Mouse (Mus musculus): Measurements from ENCODE around the gene Rgs1. TPM values are rescaled to one million over a fixed set of nuclear protein-coding genes. Genes with fewer than 3 reads are reported as not detected.

Gene Rgs1
- polyA plus RNA-seq, 1 experiment from 2014 or later, result 0.50 TPM

DNA sequence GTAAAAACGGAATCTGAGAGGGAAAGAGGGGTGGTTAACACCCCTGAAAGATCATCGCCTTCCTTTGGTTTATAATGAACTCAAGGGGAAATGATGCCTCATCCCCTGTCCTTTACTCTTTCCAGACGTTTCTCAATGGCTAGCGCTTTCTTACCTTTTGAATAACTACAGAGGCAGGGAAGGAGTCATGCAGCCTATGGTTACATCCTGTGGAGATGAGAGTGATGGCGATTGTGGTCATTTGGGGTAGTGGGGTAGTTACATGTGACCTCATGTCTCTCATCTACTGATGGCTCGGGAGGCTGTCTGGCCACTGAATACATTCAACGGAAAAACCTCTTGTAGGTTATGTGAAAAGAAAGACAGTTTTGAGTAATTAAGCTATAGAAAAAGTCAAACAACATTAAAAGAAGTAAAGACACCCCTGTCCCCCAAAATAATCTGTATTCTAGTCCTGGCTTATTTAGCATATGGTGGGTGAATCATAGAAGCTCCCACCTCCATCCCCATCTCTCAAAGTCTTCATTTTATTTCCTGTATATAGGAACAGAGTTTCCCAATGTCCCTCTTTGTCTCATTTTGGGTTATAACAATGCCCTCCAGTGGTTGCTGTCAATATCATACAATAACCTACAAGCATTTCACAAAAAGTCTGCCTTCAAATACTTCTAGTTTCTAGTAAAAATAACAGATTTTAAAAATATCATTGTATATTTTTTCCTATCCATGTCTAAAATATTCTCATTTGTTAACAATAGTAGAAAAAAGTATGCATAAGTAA lies 42.6 kb downstream of the Rgs1 start:
- 73% methylated on average over 7 of the region's 7 CpGs for WGBS
- H3K4me1 ChIP-seq (ENCODE audit: control insufficient read depth, insufficient read depth, low read length), result 0 out of 2 replicates have a peak, but pooled peaks cover 5% of the 10 kb centered on the region
- H3K27me3 ChIP-seq (replicated peaks; ENCODE audit: control insufficient read depth, insufficient read depth, low read length), result no peaks in the 10 kb centered on the region

DNA sequence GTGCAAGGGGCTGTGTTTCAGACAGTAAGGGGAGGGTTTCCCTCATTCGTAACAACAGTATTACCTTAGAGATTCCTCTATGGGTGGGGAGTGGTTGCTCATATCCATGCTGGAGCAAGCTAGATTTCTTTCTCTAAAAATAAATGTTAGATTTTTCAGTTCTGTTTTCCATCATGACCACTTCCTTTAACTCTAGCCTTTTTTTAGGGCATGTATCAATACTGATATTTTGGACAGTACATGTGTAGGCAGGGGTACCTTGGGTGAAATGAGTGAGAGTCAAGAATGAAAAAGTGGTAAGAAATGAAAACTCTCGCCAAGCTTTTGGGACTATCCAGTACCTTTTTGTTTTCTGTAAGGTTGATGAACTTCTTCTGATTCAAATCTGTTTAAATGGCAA lies 44.3 kb downstream of the Rgs1 start:
- Histone ChIP-seq H3K27me3 (replicated peaks; ENCODE audit: control insufficient read depth, insufficient read depth, low read length) (no peaks in the 10 kb centered on the region), H3K9ac (ENCODE audit: low read depth, low read length) (no peak overlapping the region), H3K36me3 (ENCODE audit: control insufficient read depth, insufficient read depth, low read length) (no peaks in the 10 kb centered on the region), H3K27ac (replicated peaks; ENCODE audit: low read depth, low read length) (no peak overlapping the region), H3K9me3 (ENCODE audit: control insufficient read depth, low read length) (no peaks in the 10 kb centered on the region), H3K4me2 (ENCODE audit: low read depth, low read length) (no peak overlapping the region), H3K4me3 (ENCODE audit: low read depth, low read length) (no peak overlapping the region), H3K4me1 (ENCODE audit: control insufficient read depth, insufficient read depth, low read length) (no peaks in the 10 kb centered on the region)
- no peak for DNase-seq (ENCODE audit: low spot score)
- ATAC-seq (ENCODE audit: low read depth), result no peak
- 83% methylated on average over 2 of the region's 2 CpGs for WGBS

More for the DNA sequence above, 42.6 kb downstream of the Rgs1 start:
- Histone ChIP-seq H3K9ac (ENCODE audit: low read depth, low read length) (no peak overlapping the region), H3K27ac (replicated peaks; ENCODE audit: low read depth, low read length) (no peak overlapping the region), H3K36me3 (ENCODE audit: control insufficient read depth, insufficient read depth, low read length) (no peaks in the 10 kb centered on the region), H3K4me3 (ENCODE audit: low read depth, low read length) (no peak overlapping the region), H3K9me3 (ENCODE audit: control insufficient read depth, low read length) (no peaks in the 10 kb centered on the region), H3K4me2 (ENCODE audit: low read depth, low read length) (no peak overlapping the region)
- DNase-seq (ENCODE audit: low spot score) (no peak), ATAC-seq (ENCODE audit: low read depth) (no peak)

DNA sequence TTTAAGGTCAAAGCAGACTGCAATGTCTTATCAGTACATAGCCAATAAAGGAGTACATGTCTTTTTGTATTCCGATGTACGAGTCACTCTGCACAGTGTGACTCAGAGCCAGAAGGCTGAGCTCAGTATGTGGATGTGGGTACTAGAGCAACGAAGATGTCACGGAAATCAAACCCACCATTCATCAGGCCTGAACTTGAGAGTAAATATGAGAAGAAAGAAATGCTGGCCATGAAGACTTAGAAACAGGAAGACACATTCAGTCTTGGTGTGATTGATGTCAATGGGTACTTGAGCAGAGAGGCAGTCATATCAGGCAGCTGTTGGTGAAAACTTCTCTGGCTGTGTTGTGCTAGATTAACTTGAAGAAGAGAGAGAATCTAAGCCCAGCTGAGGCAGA lies 46.1 kb downstream of the Rgs1 start:
- no peaks in the 10 kb centered on the region for H3K9me3 ChIP-seq (ENCODE audit: control insufficient read depth, low read length)
- no peaks in the 10 kb centered on the region for H3K36me3 ChIP-seq (ENCODE audit: control insufficient read depth, insufficient read depth, low read length)
- no peak overlapping the region for H3K4me3 ChIP-seq (ENCODE audit: low read depth, low read length)
- no peak overlapping the region for H3K4me2 ChIP-seq (ENCODE audit: low read depth, low read length)
- H3K27ac ChIP-seq (replicated peaks; ENCODE audit: low read depth, low read length), result no peak overlapping the region
- no peaks in the 10 kb centered on the region for H3K4me1 ChIP-seq (ENCODE audit: control insufficient read depth, insufficient read depth, low read length)
- H3K9ac ChIP-seq (ENCODE audit: low read depth, low read length), result no peak overlapping the region
- 85% methylated on average over 4 of the region's 4 CpGs for WGBS
- ATAC-seq (ENCODE audit: low read depth) (no peak), DNase-seq (ENCODE audit: low spot score) (no peak)
- H3K27me3 ChIP-seq (replicated peaks; ENCODE audit: control insufficient read depth, insufficient read depth, low read length), result no peaks in the 10 kb centered on the region

DNA sequence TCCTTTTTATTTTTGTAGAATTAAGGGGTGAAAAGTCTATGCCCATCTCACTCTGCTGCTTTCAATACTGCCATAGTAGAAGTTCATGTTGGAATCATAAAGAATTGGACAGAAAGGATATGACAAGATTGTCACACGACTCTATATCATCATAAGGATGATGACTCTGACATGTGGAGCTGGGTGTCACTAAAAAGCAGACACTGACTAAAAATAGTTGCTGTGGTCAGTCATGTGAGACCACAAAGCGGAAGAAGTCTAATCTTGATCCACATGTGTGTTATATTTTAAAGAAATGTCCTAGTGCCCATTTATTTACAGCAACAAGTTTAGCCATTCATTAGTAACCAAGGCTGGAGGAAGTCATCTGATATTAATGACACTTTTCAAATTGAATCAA lies 48.5 kb downstream of the Rgs1 start:
- Histone ChIP-seq H3K27me3 (replicated peaks; ENCODE audit: control insufficient read depth, insufficient read depth, low read length) (no peaks in the 10 kb centered on the region), H3K9me3 (ENCODE audit: control insufficient read depth, low read length) (no peaks in the 10 kb centered on the region), H3K4me2 (ENCODE audit: low read depth, low read length) (no peak overlapping the region), H3K4me3 (ENCODE audit: low read depth, low read length) (no peak overlapping the region), H3K4me1 (ENCODE audit: control insufficient read depth, insufficient read depth, low read length) (no peaks in the 10 kb centered on the region), H3K27ac (replicated peaks; ENCODE audit: low read depth, low read length) (no peak overlapping the region), H3K9ac (ENCODE audit: low read depth, low read length) (no peak overlapping the region), H3K36me3 (ENCODE audit: control insufficient read depth, insufficient read depth, low read length) (no peaks in the 10 kb centered on the region)
- DNase-seq (ENCODE audit: low spot score) (no peak), ATAC-seq (ENCODE audit: low read depth) (no peak)
- 71% methylated on average over 2 of the region's 2 CpGs for whole genome bisulfite sequencing

DNA sequence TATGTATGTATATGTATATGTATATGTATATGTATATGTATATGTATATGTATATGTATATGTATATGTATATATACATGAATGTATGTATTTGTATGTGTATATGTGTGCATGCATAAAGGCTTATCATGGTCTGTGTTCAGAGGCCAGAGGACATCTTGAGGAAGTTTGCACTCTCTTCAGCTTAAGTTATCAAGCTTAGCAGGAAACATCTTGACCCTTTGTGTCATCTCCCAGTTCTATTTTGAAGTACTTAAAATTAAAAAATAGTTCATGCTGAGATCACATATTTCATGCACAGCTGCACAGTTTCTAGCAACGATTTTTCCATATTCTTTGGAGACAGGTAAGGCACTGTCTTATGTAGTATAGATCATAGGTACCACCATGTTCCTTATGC lies 49.5 kb downstream of the Rgs1 start:
- DNase-seq (ENCODE audit: low spot score), result no peak
- H3K9ac ChIP-seq (ENCODE audit: low read depth, low read length), result no peak overlapping the region
- ATAC-seq (ENCODE audit: low read depth), result no peak
- H3K4me2 ChIP-seq (ENCODE audit: low read depth, low read length), result no peak overlapping the region
- H3K27ac ChIP-seq (replicated peaks; ENCODE audit: low read depth, low read length), result no peak overlapping the region
- H3K4me3 ChIP-seq (ENCODE audit: low read depth, low read length), result no peak overlapping the region
- no peaks in the 10 kb centered on the region for H3K4me1 ChIP-seq (ENCODE audit: control insufficient read depth, insufficient read depth, low read length)
- H3K27me3 ChIP-seq (replicated peaks; ENCODE audit: control insufficient read depth, insufficient read depth, low read length), result no peaks in the 10 kb centered on the region
- WGBS, result 67% methylated on average over 1 of the region's 1 CpGs
- H3K9me3 ChIP-seq (ENCODE audit: control insufficient read depth, low read length), result no peaks in the 10 kb centered on the region
- H3K36me3 ChIP-seq (ENCODE audit: control insufficient read depth, insufficient read depth, low read length), result no peaks in the 10 kb centered on the region

DNA sequence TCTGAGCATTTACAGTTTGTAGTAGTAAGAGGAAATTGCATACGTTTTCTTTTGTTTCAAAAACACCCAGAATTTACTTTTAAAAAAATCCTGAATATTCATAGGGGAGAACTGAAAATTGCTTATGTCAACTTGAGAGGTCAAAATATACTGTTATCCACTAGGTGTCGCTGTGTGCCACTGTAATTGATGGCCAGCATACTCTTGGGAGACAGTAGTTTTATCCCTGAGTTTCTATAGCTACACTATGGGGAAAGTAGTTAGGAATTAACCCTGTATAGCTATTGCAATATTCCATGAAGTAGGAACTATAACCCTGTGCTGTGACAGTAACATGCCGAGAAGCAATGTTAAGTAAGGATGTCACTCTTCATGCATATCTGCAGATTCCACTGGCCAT lies 51.4 kb downstream of the Rgs1 start:
- DNase-seq (ENCODE audit: low spot score) (peak; percentile 68), ATAC-seq (ENCODE audit: low read depth) (no peak)
- H3K27ac ChIP-seq (replicated peaks; ENCODE audit: low read depth, low read length), result no peak overlapping the region
- 29% methylated on average over 3 of the region's 3 CpGs for WGBS
- H3K36me3 ChIP-seq (ENCODE audit: control insufficient read depth, insufficient read depth, low read length), result no peaks in the 10 kb centered on the region
- no peaks in the 10 kb centered on the region for H3K9me3 ChIP-seq (ENCODE audit: control insufficient read depth, low read length)
- no peaks in the 10 kb centered on the region for H3K4me1 ChIP-seq (ENCODE audit: control insufficient read depth, insufficient read depth, low read length)
- no peak overlapping the region for H3K4me2 ChIP-seq (ENCODE audit: low read depth, low read length)
- H3K27me3 ChIP-seq (replicated peaks; ENCODE audit: control insufficient read depth, insufficient read depth, low read length), result no peaks in the 10 kb centered on the region
- H3K4me3 ChIP-seq (ENCODE audit: low read depth, low read length), result no peak overlapping the region
- H3K9ac ChIP-seq (ENCODE audit: low read depth, low read length), result no peak overlapping the region

Other genes starting within 250 kb of the Rgs1 start
- 49.2 and 52.4 TPM in 2 replicates for gene Rgs2, start 245.1 kb downstream of the Rgs1 start, polyA plus RNA-seq (2014; fragmentation: Nextera tagmentation; extraction: Ambion mirVana)
- 0.45 and 0.78 TPM in 2 replicates for gene Rgs13, start 71.9 kb downstream of the Rgs1 start, polyA plus RNA-seq (2014; fragmentation: Nextera tagmentation; extraction: Ambion mirVana)